Mouse (Mus musculus): Measurements from ENCODE around the gene Ank3.

The Ank3 gene

GRCm38 (mm10) chr10:69611839-69612340, 213.3 kb downstream of the Ank3 start:
- DNase-seq (ENCODE audit: low read depth, low spot score) = no peak

GRCm38 (mm10) chr10:69616953-69617352, 218.4 kb downstream of the Ank3 start:
- DNase-seq (ENCODE audit: low read depth, low spot score) = no peak

GRCm38 (mm10) chr10:69617537-69618112, 219.1 kb downstream of the Ank3 start:
- DNase-seq (ENCODE audit: low read depth, low spot score) = no peak

- no peak for DNase-seq (ENCODE audit: low read depth, low spot score)
Observed at GRCm38 (mm10) chr10:69620692-69621382, 222.3 kb downstream of the Ank3 start.

- DNase-seq (ENCODE audit: low read depth, low spot score) = no peak
Observed at GRCm38 (mm10) chr10:69627767-69628166, 229.2 kb downstream of the Ank3 start.

GRCm38 (mm10) chr10:69628743-69629142, 230.2 kb downstream of the Ank3 start:
- DNase-seq (ENCODE audit: low read depth, low spot score) = no peak

GRCm38 (mm10) chr10:69630802-69631388, 232.3 kb downstream of the Ank3 start:
- no peak for DNase-seq (ENCODE audit: low read depth, low spot score)

GRCm38 (mm10) chr10:69632885-69633284, 234.3 kb downstream of the Ank3 start:
- DNase-seq (ENCODE audit: low read depth, low spot score) = no peak

- no peak for DNase-seq (ENCODE audit: low read depth, low spot score)
Observed at GRCm38 (mm10) chr10:69634891-69635290, 236.3 kb downstream of the Ank3 start.

- no peak for DNase-seq (ENCODE audit: low read depth, low spot score)
Observed at GRCm38 (mm10) chr10:69635910-69636656, 237.5 kb downstream of the Ank3 start.

- no peak for DNase-seq (ENCODE audit: low read depth, low spot score)
Observed at GRCm38 (mm10) chr10:69639138-69639537, 240.6 kb downstream of the Ank3 start.

GRCm38 (mm10) chr10:69640617-69641016, 242.0 kb downstream of the Ank3 start:
- DNase-seq (ENCODE audit: low read depth, low spot score) = no peak

- no peak for DNase-seq (ENCODE audit: low read depth, low spot score)
Observed at GRCm38 (mm10) chr10:69643481-69643880, 244.9 kb downstream of the Ank3 start.

- DNase-seq (ENCODE audit: low read depth, low spot score) = no peak
Observed at GRCm38 (mm10) chr10:69643986-69644385, 245.4 kb downstream of the Ank3 start.

- no peak for DNase-seq (ENCODE audit: low read depth, low spot score)
Observed at GRCm38 (mm10) chr10:69645311-69645802, 246.8 kb downstream of the Ank3 start.

GRCm38 (mm10) chr10:69645929-69646328, 247.4 kb downstream of the Ank3 start:
- DNase-seq (ENCODE audit: low read depth, low spot score) = no peak

- DNase-seq (ENCODE audit: low read depth, low spot score) = no peak
Observed at GRCm38 (mm10) chr10:69650074-69650473, 251.5 kb downstream of the Ank3 start.

- DNase-seq (ENCODE audit: low read depth, low spot score) = no peak
Observed at GRCm38 (mm10) chr10:69652660-69653059, 254.1 kb downstream of the Ank3 start.

GRCm38 (mm10) chr10:69653121-69653677, 254.6 kb downstream of the Ank3 start:
- DNase-seq (ENCODE audit: low read depth, low spot score) = no peak

- no peak for DNase-seq (ENCODE audit: low read depth, low spot score)
Observed at GRCm38 (mm10) chr10:69654176-69654575, 255.6 kb downstream of the Ank3 start.

GRCm38 (mm10) chr10:69654866-69655633, 256.5 kb downstream of the Ank3 start:
- no peak for DNase-seq (ENCODE audit: low read depth, low spot score)

Data from WW6 (cell line).